Mouse (Mus musculus): ENCODE data around the gene Trap1a. TPM values are rescaled to one million over a fixed set of nuclear protein-coding genes. Genes with fewer than 3 reads are reported as not detected.

The Trap1a gene
- polyA plus RNA-seq, 1 experiment from 2014 or later: not detected

- Histone ChIP-seq H3K4me3 (no peak overlapping the region), H3K9ac (replicated peaks) (no peak overlapping the region), H3K4me2 (replicated peaks) (no peak overlapping the region), H3K27ac (replicated peaks) (no peak overlapping the region), H3K36me3 (no peaks in the 10 kb centered on the region), H3K27me3 (no peaks in the 10 kb centered on the region), H3K4me1 (no peaks in the 10 kb centered on the region), H3K9me3 (no peaks in the 10 kb centered on the region)
- ATAC-seq (replicated peaks): no peak
- WGBS: 74% methylated on average over 18 of the region's 18 CpGs
Measured at GRCm38 (mm10) chrX:139358361-139358760, 24.9 kb downstream of the Trap1a start.

GRCm38 (mm10) chrX:139366837-139367528 lies 33.5 kb downstream of the Trap1a start:
- H3K9ac ChIP-seq (replicated peaks): no peak overlapping the region
- H3K27me3 ChIP-seq: no peaks in the 10 kb centered on the region
- H3K4me2 ChIP-seq (replicated peaks): no peak overlapping the region
- no peaks in the 10 kb centered on the region for H3K4me1 ChIP-seq
- no peaks in the 10 kb centered on the region for H3K9me3 ChIP-seq
- no peak overlapping the region for H3K27ac ChIP-seq (replicated peaks)
- H3K4me3 ChIP-seq: no peak overlapping the region
- 82% methylated on average over 3 of the region's 3 CpGs for WGBS
- no peak for ATAC-seq (replicated peaks)
- no peaks in the 10 kb centered on the region for H3K36me3 ChIP-seq

- Histone ChIP-seq H3K4me2 (replicated peaks) (no peak overlapping the region), H3K9ac (replicated peaks) (no peak overlapping the region)
- no peak for ATAC-seq (replicated peaks)
Measured at GRCm38 (mm10) chrX:139367529-139367908, 34.0 kb downstream of the Trap1a start.

GRCm38 (mm10) chrX:139369122-139369521 lies 35.6 kb downstream of the Trap1a start:
- no peaks in the 10 kb centered on the region for H3K27me3 ChIP-seq
- WGBS: 61% methylated on average over 4 of the region's 4 CpGs
- H3K9ac ChIP-seq (replicated peaks): no peak overlapping the region
- H3K4me1 ChIP-seq: no peaks in the 10 kb centered on the region
- H3K36me3 ChIP-seq: no peaks in the 10 kb centered on the region
- no peak overlapping the region for H3K4me2 ChIP-seq (replicated peaks)
- H3K27ac ChIP-seq (replicated peaks): no peak overlapping the region
- no peak for ATAC-seq (replicated peaks)
- H3K4me3 ChIP-seq: no peak overlapping the region
- H3K9me3 ChIP-seq: no peaks in the 10 kb centered on the region

More at GRCm38 (mm10) chrX:139367529-139367908, 34.0 kb downstream of the Trap1a start:
- Histone ChIP-seq H3K27ac (replicated peaks) (no peak overlapping the region), H3K4me3 (no peak overlapping the region), H3K36me3 (no peaks in the 10 kb centered on the region), H3K27me3 (no peaks in the 10 kb centered on the region), H3K9me3 (no peaks in the 10 kb centered on the region), H3K4me1 (no peaks in the 10 kb centered on the region)

GRCm38 (mm10) chrX:139372665-139373064 lies 39.2 kb downstream of the Trap1a start:
- Histone ChIP-seq H3K36me3 (no peaks in the 10 kb centered on the region), H3K4me2 (replicated peaks) (no peak overlapping the region), H3K4me3 (no peak overlapping the region), H3K9ac (replicated peaks) (no peak overlapping the region), H3K9me3 (no peaks in the 10 kb centered on the region), H3K27ac (replicated peaks) (no peak overlapping the region), H3K4me1 (no peaks in the 10 kb centered on the region), H3K27me3 (no peaks in the 10 kb centered on the region)
- no peak for ATAC-seq (replicated peaks)

Other genes starting within 250 kb of the Trap1a start
- not detected in 2 replicates for gene Serpina7, start 248.4 kb upstream of the Trap1a start, polyA plus RNA-seq (2015; fragmentation: Nextera tagmentation; extraction: Ambion mirVana)
- not detected in 2 replicates for gene 4930513O06Rik, start 247.4 kb upstream of the Trap1a start, polyA plus RNA-seq (2015; fragmentation: Nextera tagmentation; extraction: Ambion mirVana)
- not detected in 2 replicates for gene 4933428M09Rik, start 154.5 kb upstream of the Trap1a start, polyA plus RNA-seq (2015; fragmentation: Nextera tagmentation; extraction: Ambion mirVana)
- gene Mum1l1, start 123.6 kb upstream of the Trap1a start, polyA plus RNA-seq (2015; fragmentation: Nextera tagmentation; extraction: Ambion mirVana): 7.6 and 8.3 TPM in 2 replicates
- 1.3 TPM in 2 replicates for gene D330045A20Rik, start 146.7 kb downstream of the Trap1a start, polyA plus RNA-seq (2015; fragmentation: Nextera tagmentation; extraction: Ambion mirVana)
- 2.8 and 3.1 TPM in 2 replicates for gene Rnf128, start 229.6 kb downstream of the Trap1a start, polyA plus RNA-seq (2015; fragmentation: Nextera tagmentation; extraction: Ambion mirVana)